Mouse (Mus musculus) C2C12 (cell line): ENCODE results near the gene Olfr549. TPM values are rescaled to one million over a fixed set of nuclear protein-coding genes. Genes with fewer than 3 reads are reported as not detected.
A peak's percentile ranks its signal among the peaks of the same experiment; 100 is the strongest.

Source experiments
- H3K27me3 ChIP-seq: one replicate; pipeline ENCODE4 v1.6.1; 2011; ENCODE audit not compliant: control insufficient read depth, insufficient read depth, insufficient read length
- H3K36me3 ChIP-seq: one replicate; pipeline ENCODE4 v1.6.1; 2011; ENCODE audit not compliant: control insufficient read depth, insufficient read depth
- H3K4me3 ChIP-seq: one replicate; pipeline ENCODE4 v1.5.1; 2011; ENCODE audit warnings: mild to moderate bottlenecking, control low read depth; ENCODE audit not compliant: poor library complexity, insufficient read depth, severe bottlenecking
- H3K79me2 ChIP-seq: one replicate; pipeline ENCODE4 v1.6.1; 2011; ENCODE audit not compliant: control insufficient read depth, insufficient read depth
- H3K79me3 ChIP-seq: one replicate; pipeline ENCODE4 v1.6.1; 2011; ENCODE audit warnings: low read depth, control low read depth
- H3ac ChIP-seq: one replicate; pipeline ENCODE3; 2011; ENCODE audit warnings: low read depth; ENCODE audit not compliant: control insufficient read depth, insufficient read length
- CEBPB ChIP-seq: IDR thresholded peaks from one replicate; pipeline ENCODE4 v1.6.1; 2011; ENCODE audit warnings: low read depth, mild to moderate bottlenecking, control low read depth, moderate library complexity
- CTCF ChIP-seq: IDR thresholded peaks from one replicate; pipeline ENCODE4 v1.5.1; 2011; ENCODE audit not compliant: control insufficient read depth, insufficient read depth, insufficient read length
- FOSL1 ChIP-seq: IDR thresholded peaks from one replicate; pipeline ENCODE4 v1.8.0; 2011; ENCODE audit warnings: mild to moderate bottlenecking, low read length; ENCODE audit not compliant: poor library complexity, insufficient read depth, severe bottlenecking
- MAX ChIP-seq: IDR thresholded peaks from one replicate; pipeline ENCODE4 v1.6.1; 2011; ENCODE audit warnings: mild to moderate bottlenecking, control low read depth
- MYOD1 ChIP-seq: IDR thresholded peaks from one replicate; pipeline ENCODE4 v1.6.1; 2011; ENCODE audit warnings: low read depth; ENCODE audit not compliant: control insufficient read depth, insufficient read length
- MYOG ChIP-seq: IDR thresholded peaks from one replicate; pipeline ENCODE4 v1.6.1; 2011; ENCODE audit not compliant: control insufficient read depth, insufficient read length; ENCODE audit errors: extremely low read depth
- USF1 ChIP-seq: IDR thresholded peaks from one replicate; pipeline ENCODE4 v1.6.1; 2011; ENCODE audit warnings: low read depth, mild to moderate bottlenecking, control low read depth, moderate library complexity
- polyA plus RNA-seq: library from polyadenylated mRNA; unstranded; fragments of >200 nt; fragmentation: generic; extraction: Trizol; gene quantifications from one replicate; pipeline ENCODE4 v1.2.1, GENCODE M21; 2012; ENCODE audit warnings: missing spikeins

Olfr549 gene
- polyA plus RNA-seq, 1 experiment = not detected

DNA sequence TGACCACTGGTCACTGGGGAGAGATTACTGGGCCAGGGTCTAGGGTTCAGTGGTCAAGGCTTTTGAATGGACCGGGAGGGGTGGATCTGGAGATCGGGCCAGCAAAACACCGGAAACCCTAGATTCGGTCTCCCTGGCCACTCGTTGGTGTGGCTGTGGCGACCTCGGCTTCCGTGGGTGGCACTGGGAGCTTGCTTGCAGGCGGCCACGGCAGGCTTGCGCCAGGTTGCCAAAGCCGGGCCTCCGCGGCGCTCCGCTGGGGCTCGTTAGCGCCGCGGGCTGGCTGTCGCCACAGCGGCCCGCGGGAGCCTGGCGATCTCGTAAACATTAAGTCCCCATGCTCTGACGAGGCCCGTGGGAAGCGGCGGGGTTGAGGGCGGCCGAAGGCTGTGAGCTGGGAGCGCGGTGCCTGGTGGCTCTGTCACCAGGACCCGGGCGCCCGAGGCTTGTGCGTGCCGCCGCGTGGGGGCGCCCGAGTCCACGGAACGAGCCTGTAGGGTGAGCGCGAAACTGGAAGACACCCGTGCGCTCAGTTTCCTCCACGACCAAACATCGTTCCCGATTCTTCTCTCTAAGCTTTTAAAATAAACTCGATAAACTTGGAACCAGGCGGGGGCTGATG lies 36.7 kb upstream of the Olfr549 start:
- TF ChIP-seq MYOD1 (no peak), CTCF (peak; percentile 89)
- Histone ChIP-seq H3K4me3 (no peak overlapping the region), H3K36me3 (no peaks in the 10 kb centered on the region), H3ac (no peak overlapping the region), H3K79me2 (no peaks in the 10 kb centered on the region), H3K27me3 (no peaks in the 10 kb centered on the region), H3K79me3 (no peaks in the 10 kb centered on the region)

DNA sequence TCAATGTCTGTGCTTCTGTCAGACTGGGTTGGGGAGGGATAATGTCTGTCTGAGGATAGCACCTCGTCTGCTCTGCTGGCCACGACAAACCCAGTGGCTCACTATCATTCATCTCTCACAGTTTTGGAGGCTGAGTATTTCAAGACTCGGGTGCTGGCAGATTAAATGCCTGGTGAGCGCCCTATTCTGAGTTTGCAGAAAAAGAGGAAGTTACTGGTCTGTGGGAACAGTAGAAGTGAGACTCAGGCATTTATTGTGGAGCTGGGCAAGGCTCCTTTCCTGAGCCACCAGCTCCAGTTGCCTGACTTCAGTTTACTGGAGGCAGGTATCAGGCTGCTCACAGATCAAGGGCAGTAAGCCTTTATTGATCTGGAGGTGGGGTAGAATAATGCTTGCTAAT lies 35.5 kb upstream of the Olfr549 start:
- TF ChIP-seq CTCF = no peak
- no peak for TF ChIP-seq MAX
- TF ChIP-seq CEBPB = no peak
- no peak for TF ChIP-seq FOSL1
- TF ChIP-seq USF1 = no peak
- no peak for TF ChIP-seq MYOD1
- no peak for TF ChIP-seq MYOG
- Histone ChIP-seq H3K36me3 (no peaks in the 10 kb centered on the region), H3ac (no peak overlapping the region), H3K4me3 (no peak overlapping the region), H3K79me2 (no peaks in the 10 kb centered on the region), H3K27me3 (no peaks in the 10 kb centered on the region), H3K79me3 (no peaks in the 10 kb centered on the region)

DNA sequence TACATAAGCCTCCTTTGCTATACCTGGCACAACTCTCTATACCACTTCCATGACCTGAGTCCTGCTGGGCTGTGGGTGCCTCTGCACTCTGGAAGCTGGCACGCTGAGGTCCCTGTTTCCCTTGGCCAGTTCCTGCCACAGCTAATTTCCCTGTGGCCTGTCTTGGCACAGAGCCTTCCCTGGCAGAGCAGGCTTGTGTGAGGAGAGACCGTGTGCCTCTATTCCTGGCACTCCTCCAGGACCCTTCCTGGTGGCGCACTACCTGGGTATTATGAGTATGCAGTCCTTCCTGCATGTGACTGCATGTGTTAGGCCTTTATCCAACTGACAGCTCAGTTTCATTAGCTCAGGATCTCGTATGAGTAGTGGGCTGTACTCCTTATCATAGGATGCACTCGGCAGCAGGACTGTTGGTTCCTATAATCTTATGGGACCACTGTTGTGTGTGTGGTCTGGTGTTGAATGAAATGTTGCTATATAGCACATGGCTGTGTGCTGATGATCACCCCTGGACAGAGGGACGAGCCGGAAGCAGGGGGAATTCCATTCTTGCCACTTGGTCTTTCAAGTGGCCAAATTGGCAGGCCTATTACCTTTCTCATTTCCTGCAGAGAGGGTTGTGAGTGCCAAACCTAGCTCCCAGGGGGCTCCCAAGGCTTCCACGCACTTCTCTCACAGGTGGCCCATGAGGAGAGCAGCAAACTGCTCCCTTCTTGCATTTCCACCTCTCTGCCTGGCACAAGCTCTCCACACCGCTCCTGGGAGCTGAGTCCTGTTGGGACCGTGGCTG lies 33.2 kb upstream of the Olfr549 start:
- H3K4me3 ChIP-seq = no peak overlapping the region
- H3K79me3 ChIP-seq = no peaks in the 10 kb centered on the region
- no peaks in the 10 kb centered on the region for H3K27me3 ChIP-seq
- H3ac ChIP-seq = no peak overlapping the region
- TF ChIP-seq FOSL1 (no peak), USF1 (no peak), MYOG (no peak), CEBPB (no peak), CTCF (no peak), MYOD1 (no peak), MAX (no peak)
- no peaks in the 10 kb centered on the region for H3K79me2 ChIP-seq
- no peaks in the 10 kb centered on the region for H3K36me3 ChIP-seq

DNA sequence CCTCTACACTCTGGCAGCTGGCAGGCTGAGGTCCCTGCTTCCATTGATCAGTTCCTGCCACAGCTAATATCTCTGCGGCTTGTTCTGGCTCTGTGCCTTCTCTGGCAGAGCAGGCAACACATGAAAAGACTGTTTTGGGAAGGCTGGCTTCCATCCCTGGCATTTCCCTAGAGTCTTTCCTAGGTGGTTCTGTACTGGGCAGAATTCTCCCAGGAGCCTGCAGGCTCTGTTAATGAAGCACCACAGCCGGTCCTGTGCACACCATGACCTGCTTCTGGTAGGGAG lies 32.7 kb upstream of the Olfr549 start:
- H3K27me3 ChIP-seq = no peaks in the 10 kb centered on the region
- H3K79me2 ChIP-seq = no peaks in the 10 kb centered on the region
- no peaks in the 10 kb centered on the region for H3K36me3 ChIP-seq
- no peak for TF ChIP-seq USF1
- TF ChIP-seq CEBPB = no peak
- no peak for TF ChIP-seq CTCF
- no peak for TF ChIP-seq MAX
- no peak for TF ChIP-seq MYOG
- TF ChIP-seq FOSL1 = no peak
- TF ChIP-seq MYOD1 = no peak
- no peak overlapping the region for H3ac ChIP-seq
- H3K4me3 ChIP-seq = no peak overlapping the region
- no peaks in the 10 kb centered on the region for H3K79me3 ChIP-seq

DNA sequence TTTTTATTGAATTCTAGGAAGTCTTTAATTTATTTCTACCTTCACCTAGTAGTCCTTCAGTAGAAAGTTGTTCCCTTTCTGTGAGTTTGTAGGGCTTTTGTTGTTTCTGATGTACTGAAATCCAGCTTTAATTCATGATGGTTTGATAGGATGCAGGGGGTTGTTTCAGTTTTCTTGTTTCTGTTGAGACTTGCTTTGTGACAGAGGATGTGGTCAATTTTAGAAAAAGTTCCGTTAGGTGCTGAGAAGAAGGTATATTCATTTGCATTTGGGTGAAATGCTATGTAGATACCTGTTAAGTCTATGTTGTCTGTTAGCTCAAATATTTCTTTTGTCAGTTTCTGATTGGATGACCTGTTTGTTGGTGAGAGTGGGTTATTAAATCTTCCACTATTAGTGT lies 20.6 kb upstream of the Olfr549 start:
- TF ChIP-seq CTCF (no peak), MYOG (no peak), FOSL1 (no peak), CEBPB (no peak), USF1 (no peak), MAX (no peak), MYOD1 (no peak)
- Histone ChIP-seq H3ac (no peak overlapping the region), H3K79me2 (no peaks in the 10 kb centered on the region), H3K79me3 (no peaks in the 10 kb centered on the region), H3K4me3 (no peak overlapping the region), H3K27me3 (no peaks in the 10 kb centered on the region), H3K36me3 (no peaks in the 10 kb centered on the region)

DNA sequence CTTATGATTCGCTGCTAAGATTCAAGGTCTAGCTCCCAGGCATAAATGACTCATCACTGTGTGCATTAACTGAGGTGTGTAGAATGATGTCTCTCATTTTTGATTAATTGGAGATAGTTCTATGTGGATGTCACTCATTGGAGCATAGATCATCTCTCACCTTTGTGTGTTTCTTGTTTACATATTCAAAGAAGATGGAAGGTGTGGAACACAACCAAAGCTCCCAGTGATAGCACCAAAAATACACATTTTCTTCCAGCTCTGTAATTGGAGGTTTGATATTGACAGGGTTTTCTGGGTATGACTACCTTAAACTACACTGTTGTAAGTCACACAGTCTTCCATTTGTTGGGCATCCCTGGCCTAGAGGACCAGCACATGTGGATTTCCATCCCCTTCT lies 15.2 kb upstream of the Olfr549 start, which contains the start of gene Olfr547:
Gene Olfr547 (plus strand): TSS at position 301 of the 400 bp plus-strand sequence.
- no peaks in the 10 kb centered on the region for H3K27me3 ChIP-seq
- TF ChIP-seq USF1 (no peak), CTCF (no peak), FOSL1 (no peak), CEBPB (no peak), MYOG (no peak), MAX (no peak), MYOD1 (no peak)
- no peak within 1 kb of the TSS for H3K4me3 ChIP-seq
- no peaks in the 10 kb centered on the region for H3K79me3 ChIP-seq
- no peaks in the 10 kb centered on the region for H3K36me3 ChIP-seq
- no peak within 1 kb of the TSS for H3ac ChIP-seq
- no peaks in the 10 kb centered on the region for H3K79me2 ChIP-seq
